Mouse (Mus musculus) layer of hippocampus, adult 9-11 months (tissue): ENCODE results near the gene Krt78.
A peak's percentile ranks its signal among the peaks of the same experiment; 100 is the strongest.

Experiments used
- DNase-seq: peaks from one replicate; pipeline ENCODE4 v3.0.0; 2022

Krt78 gene

GRCm38 (mm10) chr15:101970536-101970935 lies 16.4 kb upstream of the Krt78 start:
- DNase-seq, result no peak

GRCm38 (mm10) chr15:101966808-101967207 lies 12.7 kb upstream of the Krt78 start:
- DNase-seq, result no peak

DNA sequence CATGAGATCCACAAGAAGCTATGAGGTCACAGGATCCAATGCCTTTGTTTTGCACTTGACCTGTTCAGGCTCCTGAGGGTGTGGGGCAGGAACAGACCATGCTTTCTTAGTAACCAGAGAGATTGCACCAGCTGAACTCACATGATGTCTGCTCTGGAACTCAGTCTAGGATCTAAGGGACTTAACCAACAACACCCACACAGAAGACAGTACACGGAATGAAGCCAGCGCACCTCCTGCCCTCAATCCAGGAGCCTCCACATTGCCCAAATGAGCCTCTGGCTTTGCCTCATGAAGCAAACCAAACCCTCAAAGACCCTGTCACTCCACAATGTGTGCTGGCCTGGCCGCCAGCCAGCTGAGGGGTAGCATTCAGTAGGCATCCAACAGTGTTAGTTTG lies 4.8 kb upstream of the Krt78 start:
- DNase-seq, result no peak

- no peak for DNase-seq
These were observed 1.2 kb downstream of the Krt78 start for GRCm38 (mm10) chr15:101952733-101953474.

DNA sequence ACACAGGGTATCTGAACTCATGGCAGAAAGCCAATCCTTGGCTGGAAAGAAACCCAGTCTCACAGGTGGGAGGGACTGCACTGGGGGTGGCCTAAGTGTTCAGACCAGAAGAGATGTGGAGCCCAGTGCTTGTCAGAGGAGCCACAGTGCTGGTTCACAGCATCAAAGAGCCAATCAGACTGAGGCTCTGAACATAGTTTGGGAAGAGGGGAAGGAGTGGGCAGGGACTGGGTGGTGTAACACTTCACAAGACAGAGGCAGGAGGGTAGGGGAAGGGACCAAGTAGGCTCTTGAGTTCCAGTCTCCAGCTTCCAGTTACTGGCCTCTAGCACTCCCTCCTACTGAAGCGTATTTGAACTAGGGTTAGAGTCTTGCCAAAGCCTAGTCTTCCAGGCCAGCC lies 8.7 kb downstream of the Krt78 start:
- DNase-seq, result no peak

DNA sequence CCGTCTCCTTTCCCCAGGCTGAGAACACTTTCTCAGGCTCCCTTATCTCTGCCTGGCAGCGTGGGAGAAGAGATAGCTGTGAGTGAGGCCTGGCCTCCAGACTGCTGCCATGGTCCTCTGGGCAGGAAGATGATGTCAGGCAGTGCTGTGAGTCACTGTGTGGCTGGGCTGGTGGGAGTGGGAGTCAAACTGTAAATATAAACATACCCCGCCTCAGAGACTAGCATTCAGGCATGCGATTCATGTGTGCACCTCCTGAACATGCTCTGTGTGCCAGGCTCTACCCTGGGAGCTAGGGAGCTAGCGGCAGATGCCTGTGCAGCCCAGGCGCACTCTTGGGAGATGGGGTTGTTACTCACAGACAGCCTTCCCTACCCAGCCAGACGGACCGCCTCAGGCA lies 12.1 kb downstream of the Krt78 start:
- DNase-seq, result peak; percentile 15

- no peak for DNase-seq
These were observed 13.7 kb downstream of the Krt78 start, which contains the start of gene Krt79 for GRCm38 (mm10) chr15:101940274-101940829. Gene Krt79, minus strand, starts transcription at chr15:101940324.

- DNase-seq, result no peak
These were observed 15.3 kb downstream of the Krt78 start for GRCm38 (mm10) chr15:101938600-101939308.

DNA sequence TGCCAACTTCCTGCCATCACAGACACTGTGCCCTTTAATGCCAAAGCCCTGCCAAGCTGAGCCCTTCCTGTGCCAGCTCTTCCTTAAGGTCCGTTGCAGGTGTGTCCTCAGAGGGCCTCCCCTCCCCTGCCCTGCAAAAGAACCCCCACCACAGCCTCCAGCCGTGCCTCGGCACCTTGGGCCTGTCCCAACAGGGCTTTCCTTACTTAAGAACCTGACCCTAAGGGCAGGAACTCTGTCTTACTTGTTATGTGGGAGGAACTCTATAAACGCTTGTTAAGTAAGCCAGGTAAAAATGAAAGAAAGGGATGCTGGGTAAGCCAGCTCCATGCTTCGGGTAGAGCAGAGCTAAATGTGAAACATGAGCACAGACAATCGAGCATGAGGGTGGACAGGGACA lies 21.1 kb downstream of the Krt78 start:
- DNase-seq, result no peak

- no peak for DNase-seq
These were observed 24.4 kb downstream of the Krt78 start for GRCm38 (mm10) chr15:101929666-101930065.

- no peak for DNase-seq
These were observed 25.0 kb downstream of the Krt78 start for GRCm38 (mm10) chr15:101929087-101929486.

DNA sequence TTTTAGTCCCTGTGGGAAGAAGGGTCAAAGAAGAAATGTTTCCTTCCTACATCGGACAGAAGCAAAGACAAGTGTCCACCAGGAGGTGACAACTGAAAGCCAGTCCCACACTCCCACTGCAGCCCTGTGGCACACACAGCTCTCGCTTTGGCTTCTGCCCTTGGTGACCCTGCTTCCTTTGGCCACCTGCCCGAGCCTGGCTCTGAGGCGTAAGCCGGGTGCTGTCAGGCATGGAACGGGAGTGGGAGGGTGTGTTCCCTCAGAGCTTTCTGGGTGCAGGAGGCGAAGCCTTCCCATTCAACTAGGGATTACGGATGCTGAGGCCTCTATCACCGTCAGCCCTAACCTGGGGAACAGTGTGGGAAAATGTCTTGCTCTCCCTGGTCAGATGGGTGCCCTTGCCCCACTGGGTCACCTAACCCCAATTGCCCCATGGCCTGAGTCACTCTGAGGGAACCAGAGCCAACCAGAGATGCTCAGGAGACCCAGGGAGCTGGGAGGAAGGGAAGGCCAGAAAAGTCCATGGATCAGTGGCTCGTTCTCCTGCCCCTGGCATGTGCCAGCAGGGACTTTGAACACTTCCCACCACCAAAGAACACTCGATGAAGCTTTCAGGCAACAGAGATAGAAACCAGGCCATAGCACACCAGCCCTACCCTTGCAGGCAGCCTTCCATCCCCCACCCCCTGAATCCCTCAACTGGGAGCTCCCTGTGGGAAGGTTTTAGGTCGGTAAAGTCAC lies 26.6 kb downstream of the Krt78 start:
- DNase-seq, result no peak

GRCm38 (mm10) chr15:101925041-101925440 lies 29.0 kb downstream of the Krt78 start:
- no peak for DNase-seq

GRCm38 (mm10) chr15:101924635-101925034 lies 29.5 kb downstream of the Krt78 start, which contains the start of gene Krt4:
Gene Krt4, minus strand, starts transcription at chr15:101924735.
- no peak for DNase-seq

GRCm38 (mm10) chr15:101922296-101922695 lies 31.8 kb downstream of the Krt78 start:
- no peak for DNase-seq

- DNase-seq, result no peak
These were observed 38.0 kb downstream of the Krt78 start for GRCm38 (mm10) chr15:101916072-101916471.

- DNase-seq, result no peak
These were observed 49.2 kb downstream of the Krt78 start for GRCm38 (mm10) chr15:101904849-101905248.

- DNase-seq, result no peak
These were observed 51.6 kb downstream of the Krt78 start for GRCm38 (mm10) chr15:101902171-101903149.
